Mouse (Mus musculus) MEL (cell line): ENCODE measurements around the gene Gm29797. TPM values are rescaled to one million over a fixed set of nuclear protein-coding genes. Genes with fewer than 3 reads are reported as not detected.

ENCODE experiments used
- DNase-seq: peaks from one replicate; pipeline ENCODE4 v3.0.0; 2011; ENCODE audit warnings: low read depth, low spot score
- H3K27ac ChIP-seq: 2 replicates; pipeline ENCODE4 v1.5.1; 2012; ENCODE audit warnings: low read depth, mild to moderate bottlenecking, control low read depth, low read length, moderate library complexity; ENCODE audit not compliant: control insufficient read depth
- H3K27me3 ChIP-seq, 2 experiments: fragments of 150-350 bp in 1 of 2; sonication (generic) in 1 of 2; 2 replicates each; pipeline ENCODE4 v1.6.1; 2012; ENCODE audit warnings: low read length in 2 of 2, mild to moderate bottlenecking in 2 of 2, improper control_type of control experiment in 1 of 2, moderate library complexity in 1 of 2; ENCODE audit not compliant: insufficient read depth in 2 of 2, control insufficient read depth in 1 of 2
- H3K36me3 ChIP-seq, 2 experiments: 2 replicates each; pipeline ENCODE4 v1.6.1; 2012 to 2014; ENCODE audit warnings: low read length in 2 of 2, improper control_type of control experiment in 1 of 2, inconsistent platforms in 1 of 2, mild to moderate bottlenecking in 1 of 2; ENCODE audit not compliant: insufficient read depth in 2 of 2, control insufficient read depth in 1 of 2
- H3K4me1 ChIP-seq, 2 experiments: fragments of 150-350 bp in 1 of 2; sonication (generic) in 1 of 2; 2 replicates each; pipeline ENCODE4 v1.6.1; 2012; ENCODE audit warnings: low read length in 2 of 2, improper control_type of control experiment in 1 of 2, mild to moderate bottlenecking in 1 of 2; ENCODE audit not compliant: insufficient read depth in 2 of 2, control insufficient read depth in 1 of 2
- H3K4me3 ChIP-seq, 2 experiments: fragments of 150-350 bp in 1 of 2; sonication (generic) in 1 of 2; 2 replicates each; pipeline ENCODE4 v1.5.1; 2012; ENCODE audit warnings: low read depth in 2 of 2, low read length in 2 of 2, mild to moderate bottlenecking in 2 of 2, moderate library complexity in 2 of 2, control low read depth in 1 of 2, improper control_type of control experiment in 1 of 2; ENCODE audit not compliant: control insufficient read depth in 1 of 2, insufficient read depth in 1 of 2
- H3K79me2 ChIP-seq: 2 replicates; pipeline ENCODE4 v1.6.1; 2012; ENCODE audit warnings: mild to moderate bottlenecking, low read length, moderate library complexity; ENCODE audit not compliant: control insufficient read depth, poor library complexity, insufficient read depth
- H3K9ac ChIP-seq: 2 replicates; pipeline ENCODE4 v1.6.1; 2012; ENCODE audit warnings: low read depth, mild to moderate bottlenecking, control low read depth, low read length, moderate library complexity; ENCODE audit not compliant: control insufficient read depth, poor library complexity, severe bottlenecking
- H3K9me3 ChIP-seq: fragments of 150-350 bp; sonication (generic); replicated peaks from 2 replicates; pipeline ENCODE4 v1.6.1; 2012; ENCODE audit warnings: mild to moderate bottlenecking, low read length, improper control_type of control experiment, moderate library complexity; ENCODE audit not compliant: insufficient read depth
- CTCF ChIP-seq, 3 experiments: IDR thresholded peaks in 2 of 3; conservative IDR thresholded peaks in 1 of 3; 2 replicates each; pipeline ENCODE4 v1.5.1; 2011 to 2012; ENCODE audit warnings: low read length in 3 of 3, low read depth in 2 of 3, mild to moderate bottlenecking in 2 of 3, improper control_type of control experiment in 1 of 3, inconsistent platforms in 1 of 3, mixed read lengths in 1 of 3, moderate library complexity in 1 of 3; ENCODE audit not compliant: control insufficient read depth in 1 of 3, insufficient read depth in 1 of 3, poor library complexity in 1 of 3, severe bottlenecking in 1 of 3
- GATA1 ChIP-seq: IDR thresholded peaks from 2 replicates; pipeline ENCODE4 v1.6.1; 2011; ENCODE audit warnings: low read depth, low read length, improper control_type of control experiment
- KAT2A ChIP-seq: conservative IDR thresholded peaks from 2 replicates; pipeline ENCODE4 v1.6.1; 2012; ENCODE audit warnings: low read depth, low read length, improper control_type of control experiment, inconsistent platforms
- MAFK ChIP-seq: IDR thresholded peaks from 2 replicates; pipeline ENCODE4 v1.6.1; 2011; ENCODE audit warnings: low read depth, mild to moderate bottlenecking, low read length, improper control_type of control experiment, borderline replicate concordance
- MAX ChIP-seq: IDR thresholded peaks from 2 replicates; pipeline ENCODE4 v1.6.1; 2011; ENCODE audit warnings: low read length, improper control_type of control experiment
- MAZ ChIP-seq: IDR thresholded peaks from 2 replicates; pipeline ENCODE4 v1.6.1; 2012; ENCODE audit warnings: low read depth, mild to moderate bottlenecking, inconsistent platforms, low read length, improper control_type of control experiment
- MXI1 ChIP-seq: IDR thresholded peaks from 2 replicates; pipeline ENCODE4 v1.6.1; 2011; ENCODE audit warnings: mild to moderate bottlenecking, low read depth, low read length, improper control_type of control experiment
- MYC ChIP-seq: IDR thresholded peaks from 2 replicates; pipeline ENCODE4 v1.6.1; 2011; ENCODE audit warnings: low read depth, mild to moderate bottlenecking, low read length, improper control_type of control experiment, moderate library complexity
- NELFE ChIP-seq: IDR thresholded peaks from 2 replicates; pipeline ENCODE4 v1.6.1; 2011; ENCODE audit warnings: low read depth, low read length, improper control_type of control experiment
- RAD21 ChIP-seq: IDR thresholded peaks from 2 replicates; pipeline ENCODE4 v1.6.1; 2011; ENCODE audit warnings: mild to moderate bottlenecking, low read depth, low read length, improper control_type of control experiment
- RCOR1 ChIP-seq: IDR thresholded peaks from 2 replicates; pipeline ENCODE4 v1.6.1; 2012; ENCODE audit warnings: low read depth, mild to moderate bottlenecking, inconsistent platforms, low read length, improper control_type of control experiment
- SIN3A ChIP-seq: IDR thresholded peaks from 2 replicates; pipeline ENCODE4 v1.6.1; 2012; ENCODE audit warnings: low read length, improper control_type of control experiment, inconsistent platforms
- SMC3 ChIP-seq: IDR thresholded peaks from 2 replicates; pipeline ENCODE4 v1.6.1; 2011; ENCODE audit warnings: low read depth, low read length, improper control_type of control experiment
- TAL1 ChIP-seq: IDR thresholded peaks from 2 replicates; pipeline ENCODE4 v1.6.1; 2012; ENCODE audit warnings: mild to moderate bottlenecking, inconsistent platforms, low read length, moderate library complexity, mixed read lengths
- TCF12 ChIP-seq: IDR thresholded peaks from 2 replicates; pipeline ENCODE4 v1.6.1; 2014; ENCODE audit warnings: low read depth, mild to moderate bottlenecking, inconsistent platforms, low read length, improper control_type of control experiment, moderate library complexity
- UBTF ChIP-seq: IDR thresholded peaks from 2 replicates; pipeline ENCODE4 v1.6.1; 2012; ENCODE audit warnings: low read depth, mild to moderate bottlenecking, inconsistent platforms, low read length, improper control_type of control experiment, moderate library complexity, borderline replicate concordance; ENCODE audit not compliant: insufficient read depth
- ZC3H11A ChIP-seq: IDR thresholded peaks from 2 replicates; pipeline ENCODE4 v1.6.1; 2012; ENCODE audit warnings: low read depth, mild to moderate bottlenecking, inconsistent platforms, low read length, improper control_type of control experiment
- ZMIZ1 ChIP-seq: IDR thresholded peaks from 2 replicates; pipeline ENCODE4 v1.6.1; 2012; ENCODE audit warnings: low read depth, mild to moderate bottlenecking, inconsistent platforms, low read length, improper control_type of control experiment, moderate library complexity
- ZNF384 ChIP-seq: IDR thresholded peaks from 2 replicates; pipeline ENCODE4 v1.6.1; 2012; ENCODE audit warnings: low read depth, mild to moderate bottlenecking, inconsistent platforms, low read length, improper control_type of control experiment
- polyA plus RNA-seq, 2 experiments: library from polyadenylated mRNA; stranded (reverse) in 1 of 2; unstranded in 1 of 2; fragments of >175 nt in 1 of 2; fragments of >200 nt in 1 of 2; gene quantifications; 2 replicates each; pipeline versions ENCODE4 v1.2.1 to v1.2.4; 2012; ENCODE audit warnings: low replicate concordance in 2 of 2, low read depth in 1 of 2; ENCODE audit not compliant: insufficient read length in 2 of 2, insufficient read depth in 1 of 2, missing spikeins in 1 of 2
- total RNA-seq: library from RNA; depleted of rRNA; stranded (reverse); fragments of 300-350 nt; gene quantifications from 2 replicates; pipeline ENCODE4 v1.2.3, GENCODE M21; 2012

Gene Gm29797
- total and polyA plus RNA-seq, 3 experiments, result not detected

GRCm38 (mm10) chr2:181658930-181659555 lies 2.2 kb downstream of the Gm29797 start:
- Histone ChIP-seq H3K27ac (no peak overlapping the region), H3K9me3 (no peaks in the 10 kb centered on the region), H3K36me3 (peaks cover 0 to 4% of the 10 kb centered on the region in 2 experiments; a peak in 2 of 4 replicates), H3K4me1 (peaks cover 0 to 12% of the 10 kb centered on the region in 2 experiments; a peak in 2 of 4 replicates), H3K27me3 (no peaks in the 10 kb centered on the region), H3K4me3 (no peak overlapping the region), H3K9ac (no peak overlapping the region), H3K79me2 (no peaks in the 10 kb centered on the region)
- peak in 1 of 3 experiments; percentile 47; a peak in 1 of 6 replicates for TF ChIP-seq CTCF (IDR thresholded peaks at IDR 0.05 in 2 of 3, conservative IDR thresholded peaks at IDR 0.05 in 1 of 3; ENCODE audit: control insufficient read depth in 1 of 3, insufficient read depth in 1 of 3, low read depth in 2 of 3, low read length in 3 of 3, poor library complexity in 1 of 3, severe bottlenecking in 1 of 3)
- TF ChIP-seq RCOR1, result 0 out of 2 replicates have a peak, but pooled peaks have one; percentile 37
- no peak for TF ChIP-seq RAD21
- DNase-seq, result peak; percentile 48

- no peaks in the 10 kb centered on the region; a peak in 1 of 4 replicates for H3K36me3 ChIP-seq
- H3K9ac ChIP-seq, result no peak overlapping the region
- TF ChIP-seq MAZ (peak; percentile 71; the same call in 1 of the 2 replicates), CTCF (IDR thresholded peaks at IDR 0.05 in 2 of 3, conservative IDR thresholded peaks at IDR 0.05 in 1 of 3; ENCODE audit: control insufficient read depth in 1 of 3, insufficient read depth in 1 of 3, low read depth in 2 of 3, low read length in 3 of 3, poor library complexity in 1 of 3, severe bottlenecking in 1 of 3) (peak; percentile 82 to 86 (median 82)), RAD21 (peak; percentile 71), ZC3H11A (peak; percentile 69), TCF12 (no peak), MXI1 (no peak), SMC3 (peak; percentile 94)
- H3K27me3 ChIP-seq, result no peaks in the 10 kb centered on the region
- no peaks in the 10 kb centered on the region for H3K9me3 ChIP-seq
- DNase-seq, result peak; percentile 77
- no peaks in the 10 kb centered on the region for H3K79me2 ChIP-seq
- H3K4me3 ChIP-seq, result no peak overlapping the region
- peaks cover 0 to 12% of the 10 kb centered on the region in 2 experiments; a peak in 2 of 4 replicates for H3K4me1 ChIP-seq
- no peak overlapping the region for H3K27ac ChIP-seq
Observed at GRCm38 (mm10) chr2:181659609-181660055, 2.8 kb downstream of the Gm29797 start.

- no peak overlapping the region for H3K27ac ChIP-seq
- no peaks in the 10 kb centered on the region for H3K79me2 ChIP-seq
Observed at GRCm38 (mm10) chr2:181662620-181663297, 5.9 kb downstream of the Gm29797 start.

More at GRCm38 (mm10) chr2:181662620-181663297, 5.9 kb downstream of the Gm29797 start:
- DNase-seq, result no peak
- Histone ChIP-seq H3K4me1 (peaks cover 0 to 12% of the 10 kb centered on the region in 2 experiments; a peak in 2 of 4 replicates), H3K27me3 (no peaks in the 10 kb centered on the region; a peak in 1 of 4 replicates), H3K4me3 (no peak overlapping the region)
- TF ChIP-seq ZMIZ1 (no peak), TAL1 (no peak), ZNF384 (no peak), MAFK (no peak), TCF12 (no peak), MYC (no peak), UBTF (no peak), SIN3A (no peak), KAT2A (no peak), MAX (no peak), NELFE (no peak), GATA1 (no peak)
- TF ChIP-seq, all 39 proteins: peak for 0
- Histone ChIP-seq H3K9me3 (no peaks in the 10 kb centered on the region), H3K9ac (no peak overlapping the region), H3K36me3 (no peaks in the 10 kb centered on the region)
